Mouse (Mus musculus) neutrophil, adult 5-6 weeks (primary cell): Measurements from ENCODE around the gene Cenpp. TPM values are rescaled to one million over a fixed set of nuclear protein-coding genes. Genes with fewer than 3 reads are reported as not detected.

Experiments used
- ATAC-seq: fragments of 151-379, 151-347 bp; 2 replicates; pipeline ENCODE4 v1.8.0; 2017; ENCODE audit warnings: mild to moderate bottlenecking, moderate TSS enrichment; ENCODE audit not compliant: insufficient number of reproducible peaks, poor library complexity, low FRiP score, severe bottlenecking; ENCODE audit errors: extremely low read depth
- total RNA-seq: library from RNA; stranded (forward); fragments of 200-1000 nt; gene quantifications from 2 replicates; pipeline ENCODE4 v1.2.3, GENCODE M21; 2017

Gene Cenpp
- total RNA-seq, 1 experiment from 2014 or later, result 2.3 TPM

DNA sequence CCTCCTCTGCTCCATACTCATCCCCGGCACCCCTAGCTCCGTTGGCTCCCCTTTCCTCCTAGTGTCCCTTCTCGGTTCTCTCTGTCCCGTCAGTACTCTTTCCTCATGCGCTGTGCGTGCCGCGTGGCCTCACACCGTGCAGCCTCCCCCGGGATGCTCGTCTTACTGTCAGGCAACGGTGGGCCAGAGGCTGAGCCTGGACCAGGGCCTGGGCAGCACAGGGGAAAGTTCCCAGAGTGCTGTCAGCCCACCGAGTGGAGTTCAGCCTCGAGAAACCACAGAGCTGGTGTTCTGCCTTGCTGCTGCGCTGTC is 231.0 kb downstream of the Cenpp start:
- ATAC-seq, result no peak

DNA sequence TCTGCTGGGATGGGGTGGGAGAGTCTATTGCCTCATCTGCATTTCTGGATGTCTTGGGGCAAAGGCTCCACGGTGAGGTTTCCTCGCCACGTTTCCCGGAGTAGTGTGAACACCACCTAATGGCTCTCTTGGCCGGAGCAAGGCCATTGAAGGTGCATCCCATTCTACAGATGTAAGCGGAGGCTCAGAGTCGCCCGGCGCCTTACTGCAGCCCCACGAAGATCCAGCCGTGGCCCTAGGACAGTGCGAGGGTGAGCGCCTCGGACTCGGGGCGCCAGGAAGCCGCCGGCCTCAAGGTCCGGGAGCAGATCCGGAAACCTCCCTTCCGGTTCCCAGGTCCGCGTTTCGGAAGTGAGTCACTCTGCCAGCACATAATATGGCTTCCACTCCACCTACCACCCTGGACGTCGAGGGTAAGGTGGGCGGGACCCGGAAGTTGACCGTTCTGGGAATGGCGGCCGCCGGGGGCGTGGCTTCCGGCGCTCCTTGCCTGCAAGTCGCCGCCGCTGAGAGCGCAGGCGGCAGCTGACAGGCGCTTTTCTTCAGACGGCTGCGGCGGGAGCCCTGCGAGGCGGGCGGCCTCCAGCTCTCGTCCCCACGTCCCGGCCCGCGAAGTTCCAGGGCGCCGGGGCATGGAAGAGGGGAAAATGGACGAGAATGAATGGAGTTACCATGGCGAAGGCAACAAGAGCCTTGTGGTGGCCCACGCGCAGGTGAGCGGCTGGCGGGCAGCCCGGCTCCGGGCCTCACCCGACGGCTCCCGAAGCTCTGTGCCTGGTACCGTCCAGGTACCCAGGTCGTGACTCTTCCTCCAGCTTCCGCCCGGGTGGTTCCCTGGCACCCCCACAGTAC is 231.6 kb downstream of the Cenpp start, which contains the start of gene Ippk:
TSS of gene Ippk (plus strand) at position 496 of the 852 bp plus-strand sequence.
- ATAC-seq, result peak; percentile 94

Other genes starting within 250 kb of the Cenpp start
- 8.1 TPM in 2 replicates for gene Ippk, start 231.5 kb downstream of the Cenpp start, total RNA-seq
- 0.74 and 1.4 TPM in 2 replicates for gene Tes3-ps, start 159.5 kb downstream of the Cenpp start, total RNA-seq
- not detected in 2 replicates for gene Ecm2, start 148.0 kb downstream of the Cenpp start, total RNA-seq
- gene Aspn, start 108.3 kb downstream of the Cenpp start, total RNA-seq, result not detected in 2 replicates
- not detected in 2 replicates for gene Omd, start 70.3 kb downstream of the Cenpp start, total RNA-seq
- not detected in 2 replicates for gene Ogn, start 44.7 kb downstream of the Cenpp start, total RNA-seq
- 40.1 and 49.1 TPM in 2 replicates for gene Nol8, start 293 bp upstream of the Cenpp start, total RNA-seq
- gene Iars, start 29.3 kb upstream of the Cenpp start, total RNA-seq, result 32.5 and 33.3 TPM in 2 replicates
- not detected in 2 replicates for gene Gm30302, start 146.2 kb upstream of the Cenpp start, total RNA-seq